Mouse (Mus musculus) heart, postnatal 25 days (tissue): Measurements from ENCODE around the gene Spen. TPM values are rescaled to one million over a fixed set of nuclear protein-coding genes. Genes with fewer than 3 reads are reported as not detected.
"Not testable (repeated sequence)": the region's sequence is repeated elsewhere in the genome, so short reads cannot be mapped to it uniquely, and the experiment has no call there.

Experiments used
- DNase-seq: peaks from one replicate; pipeline ENCODE4 v3.0.0; 2022; ENCODE audit warnings: low spot score
- intact Hi-C: fragments of 180-260 bp; cut with DNase I; formaldehyde crosslinking; loops from one replicate; pipeline ENCODE4 v1.15.1; 2025
- total RNA-seq, 2 experiments: library from RNA; stranded (reverse); gene quantifications; 2 replicates each; pipeline ENCODE4 v1.2.3; 2021

Gene Spen
- total RNA-seq = 10 to 100 TPM; 27.3 to 29.7 TPM

- DNase-seq = peak; percentile 95
- intact Hi-C loops = loop anchor here (1.0 kb wide), 1 partner anchor 8 kb away; no protein-coding TSS in a partner anchor
Observed at GRCm38 (mm10) chr4:141538408-141539212, at the start of gene Spen. TSS of gene Spen (minus strand) at chr4:141538597.

- no peak for DNase-seq
Observed at GRCm38 (mm10) chr4:141583919-141584318, 45.5 kb upstream of the Spen start.

DNA sequence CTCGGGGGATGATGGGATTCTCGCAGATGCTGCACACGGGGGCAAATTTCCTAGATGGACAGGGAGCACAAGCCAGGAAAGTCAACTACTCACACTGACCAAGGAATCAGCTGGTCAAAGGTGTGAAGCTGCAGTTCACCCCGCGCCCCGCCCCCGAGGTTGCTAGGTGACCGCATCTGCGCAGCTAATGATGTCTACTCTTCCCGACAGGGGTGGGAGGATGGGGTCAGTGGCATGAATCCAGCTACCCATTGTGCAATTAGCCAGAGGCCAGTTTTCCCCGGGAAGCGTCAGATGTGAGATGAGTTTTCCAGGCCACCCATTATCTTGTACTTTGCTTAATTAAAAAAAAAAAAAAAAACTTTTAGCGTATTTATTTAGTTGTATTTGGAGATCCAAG, 42.7 kb upstream of the Spen start:
- intact Hi-C loops = no loop called here
- DNase-seq = no peak

More at GRCm38 (mm10) chr4:141583919-141584318, 45.5 kb upstream of the Spen start:
- intact Hi-C loops = no loop called here

DNA sequence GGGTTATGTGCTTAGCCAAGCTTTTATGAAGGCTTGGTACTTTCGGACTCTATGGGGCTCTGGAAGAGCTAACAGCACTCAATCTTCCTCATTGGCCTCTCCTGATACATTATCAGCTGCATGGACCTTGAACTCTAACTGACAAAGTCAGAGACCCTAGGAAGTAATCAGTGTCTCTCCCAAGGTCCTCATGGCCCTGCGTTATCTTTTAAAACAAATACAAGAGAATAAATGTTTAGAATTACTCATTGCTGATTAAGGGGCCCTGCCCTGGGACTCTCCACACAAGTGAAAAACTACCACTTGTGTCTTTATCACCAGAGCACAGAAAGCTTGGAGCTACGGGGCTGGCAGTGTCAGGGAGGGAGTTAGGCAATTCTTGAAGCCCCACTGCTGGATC, 40.4 kb upstream of the Spen start:
- no peak for DNase-seq
- intact Hi-C loops = loop anchor here (5.0 to 10.0 kb wide), 2 partner anchors 92 to 304 kb away; no protein-coding TSS in a partner anchor

- no peak for DNase-seq
- intact Hi-C loops = loop anchor here (5.0 to 10.0 kb wide), 2 partner anchors 90 to 302 kb away; no protein-coding TSS in a partner anchor
Observed at GRCm38 (mm10) chr4:141576877-141577276, 38.5 kb upstream of the Spen start.

DNA sequence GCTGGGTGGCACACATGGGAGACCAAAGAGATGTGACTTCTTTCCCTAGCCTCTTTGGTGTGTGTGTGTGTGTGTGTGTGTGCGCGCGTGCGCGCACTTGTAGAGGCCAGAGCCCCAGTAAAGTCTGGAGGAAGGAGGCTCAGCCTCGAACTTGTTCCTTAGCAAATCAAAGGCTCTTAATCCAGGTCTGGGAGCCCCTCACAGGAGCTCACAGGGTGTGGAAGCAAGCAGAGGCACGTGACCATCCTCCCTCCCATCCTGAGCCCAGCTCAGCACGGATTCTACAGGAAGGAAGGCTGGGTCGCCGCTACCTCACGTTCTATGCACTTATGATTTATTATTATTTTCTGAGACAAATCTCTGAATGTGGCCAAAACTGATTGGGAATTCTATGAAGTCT, 38.0 kb upstream of the Spen start:
- intact Hi-C loops = loop anchor here (5.0 to 10.0 kb wide), 2 partner anchors 89 to 302 kb away; no protein-coding TSS in a partner anchor
- DNase-seq = no peak

GRCm38 (mm10) chr4:141574789-141575702, 36.6 kb upstream of the Spen start:
- intact Hi-C loops = loop anchor here (1.0 to 10.0 kb wide), 4 partner anchors 88 to 300 kb away; no protein-coding TSS in a partner anchor

GRCm38 (mm10) chr4:141573359-141573966, 35.1 kb upstream of the Spen start:
- intact Hi-C loops = loop anchor here (10.0 kb wide), 1 partner anchor 299 kb away; no protein-coding TSS in a partner anchor
- peak; percentile 37 for DNase-seq

More at GRCm38 (mm10) chr4:141574789-141575702, 36.6 kb upstream of the Spen start:
- DNase-seq = peak; percentile 55

- intact Hi-C loops = loop anchor here (10.0 kb wide), 1 partner anchor 298 kb away; no protein-coding TSS in a partner anchor
- no peak for DNase-seq
Observed at GRCm38 (mm10) chr4:141572668-141573358, 34.4 kb upstream of the Spen start.

DNA sequence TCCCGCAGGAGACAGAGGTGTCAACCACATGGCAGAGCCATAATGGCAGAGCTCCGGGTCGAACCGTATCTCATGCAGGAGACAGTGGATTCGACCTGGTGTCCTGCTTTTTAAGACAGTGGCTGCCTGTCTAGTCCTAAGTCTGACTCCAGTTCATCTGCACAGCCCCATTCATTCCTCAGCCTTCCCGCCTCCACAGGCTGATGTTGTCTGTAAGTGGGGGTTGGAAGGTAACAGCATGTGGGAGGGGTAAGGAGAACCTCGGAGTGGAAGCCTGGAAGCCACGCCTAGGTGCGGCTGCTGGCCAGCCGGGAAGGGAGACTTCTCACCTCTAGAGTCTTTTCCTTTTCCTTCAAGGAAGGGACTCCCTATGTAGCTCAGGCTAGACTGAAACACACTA, 33.5 kb upstream of the Spen start:
- intact Hi-C loops = loop anchor here (10.0 kb wide), 1 partner anchor 297 kb away; no protein-coding TSS in a partner anchor

GRCm38 (mm10) chr4:141571337-141571739, 32.9 kb upstream of the Spen start:
- DNase-seq = no peak
- intact Hi-C loops = loop anchor here (10.0 kb wide), 1 partner anchor 297 kb away; no protein-coding TSS in a partner anchor

More for the DNA sequence above, 33.5 kb upstream of the Spen start:
- no peak for DNase-seq

- DNase-seq = no peak
- intact Hi-C loops = loop anchor here (10.0 kb wide), 1 partner anchor 296 kb away; no protein-coding TSS in a partner anchor
Observed at GRCm38 (mm10) chr4:141570821-141571220, 32.4 kb upstream of the Spen start.

GRCm38 (mm10) chr4:141570004-141570403, 31.6 kb upstream of the Spen start:
- intact Hi-C loops = loop anchor here (10.0 kb wide), 1 partner anchor 295 kb away; no protein-coding TSS in a partner anchor
- DNase-seq = peak; percentile 59

GRCm38 (mm10) chr4:141568966-141569365, 30.6 kb upstream of the Spen start:
- no peak for DNase-seq
- intact Hi-C loops = no loop called here

GRCm38 (mm10) chr4:141567174-141567573, 28.8 kb upstream of the Spen start:
- DNase-seq, intact Hi-C loops: not testable (repeated sequence)

DNA sequence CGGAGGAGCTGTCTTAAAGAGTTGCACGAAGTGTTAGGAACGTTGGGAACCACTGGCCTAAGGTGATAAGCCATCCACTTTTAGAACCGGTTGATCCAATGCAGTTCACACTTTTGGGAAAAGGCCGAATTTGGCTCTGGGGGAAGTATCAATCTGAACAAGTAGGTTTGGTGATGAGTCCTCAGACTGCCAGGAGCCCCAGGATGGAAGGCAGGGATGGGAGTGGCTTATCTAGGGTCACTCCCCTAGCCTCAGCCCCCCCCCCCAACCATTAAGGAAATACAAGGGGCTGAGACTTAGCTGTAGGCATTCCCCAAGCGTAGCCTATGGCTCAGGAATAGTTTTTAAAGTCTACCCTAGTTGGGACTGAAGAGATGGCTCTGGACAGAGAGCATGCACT, 27.8 kb upstream of the Spen start:
- intact Hi-C loops = no loop called here
- no peak for DNase-seq

DNA sequence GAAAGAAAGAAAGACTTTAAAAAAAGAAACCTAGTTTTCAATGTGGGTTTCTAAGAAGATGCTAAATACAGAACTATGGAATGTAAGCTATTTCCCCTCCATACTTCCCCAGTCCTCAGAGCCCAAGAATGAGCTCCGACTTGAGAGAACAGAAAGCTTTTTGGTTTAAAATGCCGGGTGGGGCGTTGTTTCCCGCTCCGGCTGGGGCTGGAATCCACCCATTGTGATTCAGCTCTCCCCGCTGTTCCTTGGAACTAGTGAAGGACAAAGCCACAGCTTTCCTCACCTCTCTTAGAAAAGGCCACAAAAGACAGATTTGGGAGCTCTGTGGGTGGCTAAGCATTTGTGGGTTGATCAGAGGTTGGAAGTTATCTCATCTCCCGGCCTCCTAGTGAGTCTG, 26.9 kb upstream of the Spen start:
- intact Hi-C loops = no loop called here
- DNase-seq = no peak

DNA sequence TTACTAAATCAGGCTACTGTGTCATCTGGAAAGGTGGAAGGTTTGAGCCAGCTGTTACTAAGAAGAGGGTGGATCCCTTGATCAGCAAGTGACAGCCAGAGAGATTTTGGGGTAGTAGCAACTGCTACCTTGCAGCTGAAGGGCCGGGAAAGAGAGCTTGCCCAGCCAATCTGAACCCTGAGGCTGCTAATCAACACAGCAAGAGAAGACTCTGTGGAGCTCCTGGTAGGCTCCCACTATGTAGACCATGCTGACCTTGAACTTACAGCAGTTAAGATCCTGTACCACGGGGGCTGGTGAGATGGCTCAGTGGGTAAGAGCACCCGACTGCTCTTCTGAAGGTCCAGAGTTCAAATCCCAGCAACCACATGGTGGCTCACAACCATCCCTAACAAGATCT, 26.3 kb upstream of the Spen start:
- intact Hi-C loops = loop anchor here (5.0 kb wide), 1 partner anchor 72 kb away; no protein-coding TSS in a partner anchor
- no peak for DNase-seq

DNA sequence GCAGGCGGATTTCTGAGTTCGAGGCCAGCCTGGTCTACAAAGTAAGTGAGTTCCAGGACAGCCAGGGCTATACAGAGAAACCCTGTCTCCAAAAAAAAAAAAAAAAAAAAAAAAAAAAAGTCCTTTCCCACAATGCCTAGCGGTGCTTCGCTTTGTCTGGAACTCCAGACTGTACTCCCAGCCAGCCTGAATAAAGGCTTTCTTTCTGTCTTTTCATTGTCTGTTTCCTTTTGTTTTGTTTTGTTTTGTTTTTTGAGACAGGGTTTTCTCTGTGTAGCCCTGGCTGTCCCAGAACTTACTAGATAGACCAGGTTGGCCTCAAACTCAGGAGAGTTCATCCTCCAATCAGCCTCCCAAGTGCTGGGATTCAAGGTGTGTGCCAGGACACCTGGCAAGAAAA, 25.8 kb upstream of the Spen start:
- no peak for DNase-seq
- intact Hi-C loops = loop anchor here (5.0 kb wide), 1 partner anchor 72 kb away; no protein-coding TSS in a partner anchor
